Mouse (Mus musculus) heart, adult 2 months (tissue): Measurements from ENCODE around the gene Nos1ap. TPM values are rescaled to one million over a fixed set of nuclear protein-coding genes. Genes with fewer than 3 reads are reported as not detected.

Source experiments
- DNase-seq, 2 experiments: peaks; one replicate each; pipeline ENCODE4 v3.0.0; 2021
- H3K27ac ChIP-seq: fragments of 200-600 bp; 2 replicates; pipeline ENCODE4 v1.8.1; 2022
- H3K27me3 ChIP-seq: fragments of 200-500 bp; 2 replicates; pipeline ENCODE4 v1.6.1; 2012; ENCODE audit warnings: mild to moderate bottlenecking, low read length, inconsistent platforms, mixed read lengths; ENCODE audit not compliant: control insufficient read depth, insufficient read depth
- H3K36me3 ChIP-seq: fragments of 200-500 bp; 2 replicates; pipeline ENCODE4 v1.6.1; 2012; ENCODE audit warnings: low read length, inconsistent platforms; ENCODE audit not compliant: control insufficient read depth, insufficient read depth
- H3K4me1 ChIP-seq: fragments of 200-500 bp; 2 replicates; pipeline ENCODE4 v1.6.1; 2011; ENCODE audit warnings: low read length; ENCODE audit not compliant: control insufficient read depth, insufficient read depth
- H3K4me3 ChIP-seq: fragments of 200-600 bp; 2 replicates; pipeline ENCODE4 v1.8.1; 2022
- H3K79me2 ChIP-seq: fragments of 200-500 bp; replicated peaks from 2 replicates; pipeline ENCODE4 v1.6.1; 2012; ENCODE audit warnings: mild to moderate bottlenecking, inconsistent platforms, low read length, moderate library complexity, mixed read lengths; ENCODE audit not compliant: control insufficient read depth, insufficient read depth
- H3K9ac ChIP-seq: fragments of 200-500 bp; 2 replicates; pipeline ENCODE4 v1.6.1; 2012; ENCODE audit warnings: low read depth, mild to moderate bottlenecking, control low read depth, inconsistent platforms, low read length, mixed read lengths
- CTCF ChIP-seq: fragments of 200-600 bp; IDR thresholded peaks from 2 replicates; pipeline ENCODE4 v1.8.1; 2022; ENCODE audit warnings: antibody characterized with exemption, mild to moderate bottlenecking, moderate library complexity
- EP300 ChIP-seq: fragments of 200-500 bp; IDR thresholded peaks from 2 replicates; pipeline ENCODE4 v1.6.1; 2011; ENCODE audit warnings: low read depth, low read length, control low read depth; ENCODE audit not compliant: insufficient read depth
- POLR2A ChIP-seq: fragments of 200-500 bp; IDR thresholded peaks from 2 replicates; pipeline ENCODE4 v1.6.1; 2011; ENCODE audit warnings: mild to moderate bottlenecking, low read depth, low read length, control low read depth; ENCODE audit not compliant: insufficient read depth
- WGBS: fragments of 180-500 bp; shearing (Covaris S2); methylation state at CpG from one replicate; pipeline ENCODE4 v1.1.7; 2018; 5-methylcytosine and 5-hydroxymethylcytosine counted together
- intact Hi-C: fragments of 180-260 bp; cut with DNase I; formaldehyde crosslinking; loops from one replicate; pipeline ENCODE4 v1.15.1; 2025
- polyA plus RNA-seq: library from polyadenylated mRNA; depleted of rRNA; stranded (reverse); fragments of >200 nt; gene quantifications from 2 replicates; pipeline ENCODE4 v1.2.3, GENCODE M21; 2012
- total RNA-seq, 2 experiments: library from RNA; stranded (reverse); gene quantifications; 2 replicates each; pipeline ENCODE4 v1.2.3; 2021

Gene Nos1ap
- total and polyA plus RNA-seq, 3 experiments, result 11.5 to 24.0 (median 22.0) TPM

DNA sequence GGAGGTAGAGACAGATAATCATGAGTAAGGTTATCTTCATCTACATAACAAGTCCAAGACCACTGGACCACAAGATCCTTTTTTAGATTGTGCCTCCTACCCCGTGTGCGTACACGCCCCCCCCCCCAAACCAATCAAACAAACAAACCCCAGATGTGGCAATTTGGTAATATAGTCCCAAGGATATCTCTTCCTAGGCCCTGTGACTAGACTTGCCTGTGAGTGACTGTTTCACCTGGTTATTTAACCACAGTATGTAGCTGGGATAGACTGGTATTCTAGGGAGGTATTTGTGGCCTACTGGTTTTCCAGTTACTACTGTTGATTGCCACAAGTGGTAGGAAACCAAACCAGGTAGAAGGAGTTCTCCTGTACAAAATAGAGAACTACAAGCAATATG lies 21.0 kb upstream of the Nos1ap start:
- intact Hi-C loops, result no loop called here
- Histone ChIP-seq H3K27me3 (no peaks in the 10 kb centered on the region), H3K4me3 (no peak overlapping the region), H3K79me2 (no peaks in the 10 kb centered on the region), H3K9ac (no peak overlapping the region), H3K27ac (no peak overlapping the region), H3K4me1 (no peaks in the 10 kb centered on the region; the same call in 1 of the 2 replicates), H3K36me3 (no peaks in the 10 kb centered on the region)
- no peak for TF ChIP-seq EP300
- no peak for TF ChIP-seq POLR2A
- TF ChIP-seq CTCF, result no peak
- no peak for DNase-seq
- WGBS, result 94% methylated on average over 3 of the region's 3 CpGs

GRCm38 (mm10) chr1:170610289-170610688 lies 20.6 kb upstream of the Nos1ap start:
- H3K27ac ChIP-seq, result no peak overlapping the region
- WGBS, result 73% methylated on average over 3 of the region's 3 CpGs
- TF ChIP-seq EP300 (no peak), POLR2A (no peak), CTCF (no peak)

DNA sequence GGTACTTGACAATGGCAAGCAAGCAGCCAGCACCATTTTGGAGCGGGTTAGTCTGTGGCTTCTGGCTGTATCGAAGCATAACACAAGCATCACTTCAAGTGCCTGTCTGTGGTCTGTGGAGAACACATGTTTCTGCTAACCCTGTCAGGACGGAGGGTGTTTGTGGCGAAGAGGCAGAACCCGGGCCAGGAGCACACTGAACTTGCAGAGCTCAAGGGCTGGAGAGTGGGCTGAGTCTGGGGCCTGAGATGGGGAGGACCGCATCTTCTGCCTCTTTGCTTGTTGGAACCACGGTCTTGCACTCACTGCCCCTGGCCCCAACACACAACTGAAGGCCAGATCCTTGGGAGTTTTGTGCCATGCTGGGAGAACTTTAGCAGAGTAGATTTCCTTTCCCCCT lies 20.2 kb upstream of the Nos1ap start:
- H3K79me2 ChIP-seq, result no peaks in the 10 kb centered on the region
- no peaks in the 10 kb centered on the region for H3K27me3 ChIP-seq
- H3K9ac ChIP-seq, result no peak overlapping the region
- no peak overlapping the region for H3K4me3 ChIP-seq
- intact Hi-C loops, result loop anchor here (10.0 kb wide), 1 partner anchor 215 kb away; no protein-coding TSS in a partner anchor
- H3K36me3 ChIP-seq, result no peaks in the 10 kb centered on the region
- H3K27ac ChIP-seq, result no peak overlapping the region
- H3K4me1 ChIP-seq, result peaks cover 1% of the 10 kb centered on the region
- 82% methylated on average over 7 of the region's 7 CpGs for WGBS
- no peak for DNase-seq
- TF ChIP-seq CTCF (no peak), POLR2A (no peak), EP300 (no peak)

More at GRCm38 (mm10) chr1:170610289-170610688, 20.6 kb upstream of the Nos1ap start:
- H3K4me3 ChIP-seq, result no peak overlapping the region
- no peak for DNase-seq
- no peaks in the 10 kb centered on the region for H3K27me3 ChIP-seq
- intact Hi-C loops, result no loop called here
- H3K9ac ChIP-seq, result no peak overlapping the region
- no peaks in the 10 kb centered on the region for H3K36me3 ChIP-seq
- H3K4me1 ChIP-seq, result no peaks in the 10 kb centered on the region; the same call in 1 of the 2 replicates
- H3K79me2 ChIP-seq, result no peaks in the 10 kb centered on the region

GRCm38 (mm10) chr1:170608461-170609071 lies 18.9 kb upstream of the Nos1ap start:
- no peaks in the 10 kb centered on the region for H3K27me3 ChIP-seq
- intact Hi-C loops, result loop anchor here (10.0 kb wide), 1 partner anchor 214 kb away; no protein-coding TSS in a partner anchor
- H3K79me2 ChIP-seq, result no peaks in the 10 kb centered on the region
- no peaks in the 10 kb centered on the region for H3K36me3 ChIP-seq
- 66% methylated on average over 3 of the region's 3 CpGs for WGBS
- no peak overlapping the region for H3K9ac ChIP-seq
- H3K27ac ChIP-seq, result no peak overlapping the region
- TF ChIP-seq CTCF, result no peak
- no peak for DNase-seq
- H3K4me1 ChIP-seq, result peaks cover 1% of the 10 kb centered on the region
- H3K4me3 ChIP-seq, result no peak overlapping the region

GRCm38 (mm10) chr1:170607231-170607917 lies 17.7 kb upstream of the Nos1ap start:
- WGBS, result 94% methylated on average over 8 of the region's 8 CpGs
- Histone ChIP-seq H3K4me1 (peaks cover 1% of the 10 kb centered on the region), H3K9ac (no peak overlapping the region), H3K36me3 (no peaks in the 10 kb centered on the region), H3K27ac (no peak overlapping the region), H3K27me3 (no peaks in the 10 kb centered on the region), H3K4me3 (no peak overlapping the region), H3K79me2 (no peaks in the 10 kb centered on the region)
- intact Hi-C loops, result loop anchor here (10.0 kb wide), 1 partner anchor 213 kb away; no protein-coding TSS in a partner anchor
- DNase-seq, result no peak
- TF ChIP-seq POLR2A, result no peak
- TF ChIP-seq CTCF, result no peak
- TF ChIP-seq EP300, result no peak

- intact Hi-C loops, result loop anchor here (10.0 kb wide), 1 partner anchor 211 kb away; no protein-coding TSS in a partner anchor
Observed at GRCm38 (mm10) chr1:170605228-170606001, 15.8 kb upstream of the Nos1ap start.

More at GRCm38 (mm10) chr1:170605228-170606001, 15.8 kb upstream of the Nos1ap start:
- Histone ChIP-seq H3K4me3 (no peak overlapping the region), H3K9ac (no peak overlapping the region), H3K79me2 (no peaks in the 10 kb centered on the region), H3K4me1 (peaks cover 1% of the 10 kb centered on the region), H3K36me3 (no peaks in the 10 kb centered on the region), H3K27me3 (no peaks in the 10 kb centered on the region), H3K27ac (no peak overlapping the region)
- TF ChIP-seq POLR2A (no peak), CTCF (no peak), EP300 (no peak)
- WGBS, result 46% methylated on average over 21 of the region's 21 CpGs
- DNase-seq, result no peak
